Comparison of ENCODE assay signal across 24 mouse cellular contexts in genomic region chr19:27396719-27397118, GRCm38 (mm10). TPM values are rescaled to one million over a fixed set of nuclear protein-coding genes. Genes with fewer than 3 reads are reported as not detected.
DNase-seq lines count a peak whose midpoint lies in the region; ATAC-seq and TF ChIP-seq lines count a peak whose summit lies in the region.
"Had no signal": no experiment of that assay in that cellular context is flagged by ENCODE, and none has a peak within 500 bp of the region (broad histone marks: within the 10 kb centered on the region; RNA-seq: fewer than 3 reads in every experiment).

No protein-coding gene starts in this region.

- H3K27ac ChIP-seq in heart, embryonic 10.5 days: no peak overlapping the region
- H3K27ac ChIP-seq in heart, embryonic 14.5 days (replicated peaks in 1 of 2; ENCODE audit: control insufficient read depth in 1 of 2, insufficient read depth in 1 of 2, low read depth in 2 of 2, low read length in 2 of 2): peak overlapping the region; percentile 29 to 44
- peak overlapping the region; percentile 62 for H3K27ac ChIP-seq in kidney, adult 2 months (ENCODE audit: insufficient read depth, low read depth, low read length)
- no peak overlapping the region for H3K27ac ChIP-seq in testis, adult 2 months (ENCODE audit: control insufficient read depth, insufficient read depth, low read depth, low read length)
- H3K27ac ChIP-seq: embryonic facial prominence, embryonic 15.5 days; forebrain, embryonic 10.5 days; heart, adult 2 months; hindbrain, embryonic 10.5 days; hindbrain, embryonic 14.5 days had no signal

- no peak for TF ChIP-seq POLR2A in kidney, adult 2 months (IDR thresholded peaks at IDR 0.05; ENCODE audit: low read depth, low read length)
- TF ChIP-seq POLR2A in testis, adult 2 months (IDR thresholded peaks at IDR 0.05; ENCODE audit: control insufficient read depth, low read depth, low read length): no peak

- no peak; the same call in 1 of the 2 replicates for ATAC-seq in heart, embryonic 14.5 days (ENCODE audit: insufficient number of reproducible peaks, insufficient read depth, low FRiP score, low read depth)
- ATAC-seq: activated CD4-positive, CD25-positive, alpha-beta regulatory T cell, adult 4 months; forebrain, embryonic 14.5 days; inflammation-experienced regulatory T-cells, adult 6 months had no signal

- peak; percentile 76 for DNase-seq in heart, embryonic 10.5 days (ENCODE audit: low spot score)
- DNase-seq in heart, adult 8-10 months (ENCODE audit: low spot score): no peak
- no peak for DNase-seq in heart, adult 11 months
- DNase-seq in kidney, adult 2 months: no peak
- DNase-seq in kidney, postnatal 36 days: no peak
- DNase-seq in testis, postnatal 10 days (ENCODE audit: low spot score): no peak
- DNase-seq: adrenal gland, postnatal 14 days; cerebellum, adult 11-12 months; cerebellum, adult 9-10 months; cerebellum, postnatal 25 days; gastrocnemius, postnatal 10 days; heart, adult 2 months had no signal

- WGBS in heart, embryonic 10.5 days: 70% methylated on average over 2 of the region's 2 CpGs
- 53% methylated on average over 2 of the region's 2 CpGs for WGBS in heart, embryonic 14.5 days
- 80% methylated on average over 2 of the region's 2 CpGs for WGBS in kidney, adult 2 months

- H3K9me3 ChIP-seq in heart, embryonic 10.5 days: no peaks in the 10 kb centered on the region
- H3K9me3 ChIP-seq in heart, embryonic 14.5 days (ENCODE audit: control insufficient read depth, low read length): no peaks in the 10 kb centered on the region
- H3K9me3 ChIP-seq: embryonic facial prominence, embryonic 15.5 days; forebrain, embryonic 10.5 days; hindbrain, embryonic 10.5 days had no signal

- no peak overlapping the region for H3K4me3 ChIP-seq in heart, embryonic 10.5 days
- no peak overlapping the region for H3K4me3 ChIP-seq in heart, embryonic 14.5 days (ENCODE audit: control insufficient read depth in 1 of 2, insufficient read depth in 1 of 2, low read depth in 1 of 2, low read length in 2 of 2)
- H3K4me3 ChIP-seq in kidney, adult 2 months (ENCODE audit: insufficient read depth, low read depth, low read length): no peak overlapping the region
- H3K4me3 ChIP-seq in testis, adult 2 months (ENCODE audit: control insufficient read depth, low read depth, low read length): peak overlapping the region; percentile 60
- H3K4me3 ChIP-seq: embryonic facial prominence, embryonic 15.5 days; erythroblast, embryonic 14.5 days; forebrain, embryonic 10.5 days; heart, adult 2 months; hindbrain, embryonic 10.5 days had no signal

- H3K36me3 ChIP-seq in heart, embryonic 10.5 days: peaks cover 74% of the 10 kb centered on the region
- peaks cover 69% of the 10 kb centered on the region for H3K36me3 ChIP-seq in heart, embryonic 14.5 days (ENCODE audit: control insufficient read depth, insufficient read depth, low read length)
- peaks cover 3% of the 10 kb centered on the region; the same call in 1 of the 2 replicates for H3K36me3 ChIP-seq in kidney, adult 2 months (ENCODE audit: control insufficient read depth, insufficient read depth, low read length)
- no peaks in the 10 kb centered on the region; the same call in 1 of the 2 replicates for H3K36me3 ChIP-seq in testis, adult 2 months (ENCODE audit: control insufficient read depth, insufficient read depth, low read length)

- TF ChIP-seq CTCF in kidney, adult 2 months (conservative IDR thresholded peaks at IDR 0.05; ENCODE audit: insufficient read depth, insufficient read length, low read depth, low read length): no peak
- no peak for TF ChIP-seq CTCF in testis, adult 2 months (IDR thresholded peaks at IDR 0.05; ENCODE audit: control insufficient read depth, insufficient read depth, insufficient replicate concordance, low read depth, low read length)

- peaks cover 14% of the 10 kb centered on the region for H3K4me1 ChIP-seq in heart, embryonic 10.5 days
- peaks cover 6 to 19% of the 10 kb centered on the region in 2 experiments; a peak in 3 of 4 replicates for H3K4me1 ChIP-seq in heart, embryonic 14.5 days (ENCODE audit: control insufficient read depth in 2 of 2, insufficient read depth in 2 of 2, low read length in 2 of 2)
- peaks cover 40% of the 10 kb centered on the region for H3K4me1 ChIP-seq in kidney, adult 2 months (ENCODE audit: control insufficient read depth, insufficient read depth, low read length)
- H3K4me1 ChIP-seq in testis, adult 2 months (ENCODE audit: control insufficient read depth, insufficient read depth, low read length): no peaks in the 10 kb centered on the region
- H3K4me1 ChIP-seq: embryonic facial prominence, embryonic 15.5 days; forebrain, embryonic 10.5 days; hindbrain, embryonic 10.5 days had no signal

- 0 out of 2 replicates have a peak overlapping the region, but pooled peaks have one; percentile 13 for H3K4me2 ChIP-seq in heart, embryonic 14.5 days (ENCODE audit: low read length)
- H3K4me2 ChIP-seq: embryonic facial prominence, embryonic 15.5 days; hindbrain, embryonic 14.5 days had no signal

- H3K9ac ChIP-seq in heart, embryonic 14.5 days (ENCODE audit: low read length): no peak overlapping the region
- H3K9ac ChIP-seq: embryonic facial prominence, embryonic 15.5 days; hindbrain, embryonic 14.5 days had no signal

- no peaks in the 10 kb centered on the region for H3K27me3 ChIP-seq in heart, embryonic 10.5 days (ENCODE audit: insufficient read depth, poor library complexity, severe bottlenecking)
- no peaks in the 10 kb centered on the region for H3K27me3 ChIP-seq in heart, embryonic 14.5 days (ENCODE audit: control insufficient read depth, insufficient read depth, low read length)
- H3K27me3 ChIP-seq in kidney, adult 2 months (replicated peaks; ENCODE audit: control insufficient read depth, insufficient read depth, low read length): no peaks in the 10 kb centered on the region
- H3K27me3 ChIP-seq in testis, adult 2 months (ENCODE audit: control insufficient read depth, insufficient read depth, low read length): no peaks in the 10 kb centered on the region
- H3K27me3 ChIP-seq: CH12.LX; embryonic facial prominence, embryonic 15.5 days; Patski had no signal

RNA-seq across cellular contexts. Expression of gene Pum3, which starts 32.9 kb away (rescaled TPM):
- 67.2 and 82.3 TPM in 2 replicates for polyA plus RNA-seq in heart, embryonic 10.5 days (2016; fragmentation: Nextera tagmentation; extraction: Ambion mirVana)
- total RNA-seq in heart, adult 8-10 months (2022): 10 to 100 TPM; 21.4 to 33.7 (median 31.1) TPM
- 41.5 and 42.7 TPM in 2 replicates for polyA plus RNA-seq in heart, embryonic 14.5 days (2014; fragmentation: Nextera tagmentation; extraction: Ambion mirVana)
- polyA plus RNA-seq in kidney, adult 2 months (2012; rRNA removed): 13.1 and 15.2 TPM in 2 replicates
- 6.9 and 7.9 TPM in 2 replicates for polyA plus RNA-seq in testis, adult 2 months (2012; rRNA removed)

Comparison
In these comparisons a context has a peak if more than half of its experiments do, and no peak if none do; other contexts are left out.
1. H3K27ac ChIP-seq: peak in heart, embryonic 14.5 days (2 of 2) and kidney, adult 2 months (single experiment); none in heart, embryonic 10.5 days (single experiment) and testis, adult 2 months (single experiment).